Mouse (Mus musculus) adrenal gland, postnatal 4 days (tissue): ENCODE results near the gene Gm44805. TPM values are rescaled to one million over a fixed set of nuclear protein-coding genes. Genes with fewer than 3 reads are reported as not detected.

Experiments
- DNase-seq, 2 experiments: peaks; one replicate each; pipeline ENCODE4 v3.0.0; 2021 to 2022; ENCODE audit warnings: low spot score in 2 of 2, mixed read lengths in 2 of 2
- long read RNA-seq, 2 experiments: library from polyadenylated mRNA; stranded (forward); transcript quantifications; one replicate each; pipeline ENCODE4 v2.0.0; 2021
- total RNA-seq, 2 experiments: library from RNA; stranded (reverse); gene quantifications; 2 replicates each; pipeline ENCODE4 v1.2.3; 2021

Gm44805 gene
- total RNA-seq = 1 to 10 TPM; 3.2 to 9.1 TPM
- long read RNA-seq, experiment 1, partial matches to known transcripts = 6 of 11 reads
- long read RNA-seq, experiment 1, other reads (novel, unspliced or antisense) = 4 of 11 reads
- long read RNA-seq, experiment 2 = 0 reads

DNA sequence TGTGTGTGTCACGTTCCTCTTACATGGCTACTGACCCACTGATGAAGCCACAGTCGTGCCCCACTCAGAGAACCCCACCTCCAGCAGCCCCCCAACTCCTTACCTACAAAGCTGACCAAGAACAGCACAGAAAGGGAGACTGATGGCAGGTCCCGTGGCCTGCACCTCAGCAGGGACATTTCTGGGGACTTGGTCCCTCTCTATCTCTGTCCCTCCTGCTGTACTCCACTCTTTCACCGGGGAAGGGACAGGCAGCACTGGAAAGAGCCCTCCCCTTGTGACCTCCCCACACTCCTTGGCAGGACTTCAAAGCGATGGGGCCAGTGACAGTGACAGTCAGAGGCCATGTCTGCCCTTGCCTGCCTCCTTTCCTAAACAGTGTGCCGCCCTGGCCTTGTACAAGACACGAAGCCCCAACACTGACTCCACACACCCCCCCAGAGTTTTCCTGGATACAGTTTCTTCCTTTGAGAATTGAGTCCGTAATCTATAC is at the start of gene Gm44805, which contains the start of gene Apoc4:
Gene Gm44805, minus strand, starts transcription at position 222 of the 493 bp plus-strand sequence.
Gene Apoc4, minus strand, starts transcription at position 278 of the 493 bp plus-strand sequence.
- DNase-seq = peak in 1 of 2 experiments; percentile 74

DNA sequence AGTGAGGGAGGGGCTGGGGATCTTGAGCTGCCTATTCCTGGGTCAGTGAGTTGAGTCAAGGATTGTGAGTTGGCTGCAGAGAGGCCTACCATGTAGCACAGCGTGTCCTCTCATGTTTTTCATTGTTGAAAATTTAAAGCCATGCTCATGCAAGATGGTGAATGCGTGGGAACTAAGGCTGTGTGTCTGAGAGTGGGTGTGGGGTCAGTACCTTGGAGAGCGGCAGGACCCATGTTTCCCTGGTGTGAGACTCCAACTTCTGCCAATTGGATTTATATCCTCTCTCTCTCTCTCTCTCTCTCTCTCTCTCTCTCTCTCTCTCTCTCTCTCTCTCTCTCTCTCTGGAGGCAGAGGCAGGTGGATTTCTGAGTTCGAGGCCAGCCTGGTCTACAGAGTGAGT is 45.3 kb upstream of the Gm44805 start:
- no peak for DNase-seq

DNA sequence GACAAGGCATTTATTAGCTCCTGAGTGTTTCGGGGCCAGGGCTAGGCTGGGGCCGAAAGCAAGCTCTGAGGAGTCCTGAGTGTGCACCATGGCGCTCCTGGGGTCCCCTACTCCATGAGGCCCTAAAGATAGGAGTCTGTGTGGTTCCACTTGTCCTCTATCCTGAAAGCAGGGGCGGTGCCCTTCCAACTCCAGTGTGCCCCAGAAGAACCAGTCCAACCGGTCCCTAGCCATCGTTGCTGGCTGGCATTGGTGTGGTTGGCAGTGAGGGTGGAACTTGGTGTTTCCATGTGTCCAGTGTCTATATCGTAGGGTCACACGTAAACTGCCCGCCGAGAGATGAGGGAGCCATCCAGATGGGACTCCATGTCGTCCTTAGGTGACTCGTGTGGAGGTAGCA is 42.9 kb upstream of the Gm44805 start:
- DNase-seq = no peak

DNA sequence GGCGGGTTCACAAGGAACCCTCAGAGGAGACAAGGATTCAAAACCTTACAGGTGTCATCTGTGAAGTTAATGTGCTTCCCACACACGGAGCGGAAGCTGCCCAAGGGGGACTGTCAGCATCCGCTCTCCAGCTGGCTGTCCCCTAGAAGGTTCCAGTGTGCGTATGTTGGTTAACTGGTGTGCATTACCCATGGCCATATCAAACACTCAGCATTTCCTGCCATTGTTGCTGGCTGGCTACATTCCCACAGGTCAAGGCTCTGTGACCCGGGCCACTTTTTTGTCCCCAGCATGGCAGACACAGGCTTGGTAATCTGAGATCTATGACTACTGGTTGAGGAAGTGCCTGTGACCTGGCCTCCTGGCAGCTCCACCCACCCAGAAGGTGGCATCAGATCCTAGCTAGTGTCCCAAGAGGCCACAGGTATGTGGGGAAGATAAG is 41.6 kb upstream of the Gm44805 start:
- no peak for DNase-seq

DNA sequence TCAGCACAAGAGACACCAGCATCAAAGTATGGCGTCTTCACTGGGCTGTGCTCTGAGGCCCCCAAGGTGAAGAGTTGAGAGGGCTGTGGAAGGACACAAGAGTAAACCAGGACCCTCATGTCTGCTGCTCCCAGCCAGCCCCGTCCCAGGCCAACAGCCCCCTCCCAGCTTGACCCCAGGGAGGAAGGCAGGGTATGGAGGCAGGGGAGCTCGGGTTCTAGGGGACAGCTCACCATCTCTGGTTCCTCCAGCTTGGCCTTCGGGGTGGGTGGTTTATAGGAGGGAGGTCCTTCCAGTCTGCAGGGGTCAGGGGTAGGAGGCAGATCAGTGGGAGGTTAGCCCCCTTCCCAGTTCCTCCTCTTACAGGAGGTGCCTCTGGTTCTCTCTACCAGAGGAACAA is 38.0 kb upstream of the Gm44805 start:
- no peak for DNase-seq

DNA sequence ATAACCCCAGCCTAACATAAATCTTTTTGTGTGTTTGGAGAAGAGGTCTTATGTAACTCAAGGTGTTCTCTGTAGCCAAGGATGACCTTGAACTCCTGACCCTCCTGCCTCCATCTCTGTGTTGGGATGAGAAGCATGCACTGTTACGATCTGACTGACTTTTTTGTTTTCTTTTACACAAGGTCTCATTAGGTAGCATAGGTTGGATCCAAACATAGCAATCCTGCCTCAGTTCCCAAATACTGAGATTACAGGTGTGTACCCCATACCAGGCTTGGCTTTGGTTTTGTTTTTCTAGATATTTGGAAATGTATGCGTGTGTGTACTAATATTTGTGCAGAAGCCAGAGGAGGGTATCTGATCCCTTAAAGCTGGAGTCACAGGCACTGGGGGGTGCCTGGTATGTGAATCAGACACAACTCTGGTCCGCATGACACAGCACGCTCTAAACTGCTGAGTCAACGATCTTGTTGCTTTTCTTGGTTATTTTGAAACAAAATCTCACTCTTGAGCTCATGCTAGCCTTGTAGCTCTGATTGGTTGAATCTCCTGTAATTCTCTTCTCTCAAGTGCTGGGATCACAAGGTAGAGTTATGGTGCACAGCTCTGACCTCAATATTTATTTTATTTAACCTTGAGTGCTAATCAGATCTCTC is 37.2 kb upstream of the Gm44805 start:
- DNase-seq = no peak

DNA sequence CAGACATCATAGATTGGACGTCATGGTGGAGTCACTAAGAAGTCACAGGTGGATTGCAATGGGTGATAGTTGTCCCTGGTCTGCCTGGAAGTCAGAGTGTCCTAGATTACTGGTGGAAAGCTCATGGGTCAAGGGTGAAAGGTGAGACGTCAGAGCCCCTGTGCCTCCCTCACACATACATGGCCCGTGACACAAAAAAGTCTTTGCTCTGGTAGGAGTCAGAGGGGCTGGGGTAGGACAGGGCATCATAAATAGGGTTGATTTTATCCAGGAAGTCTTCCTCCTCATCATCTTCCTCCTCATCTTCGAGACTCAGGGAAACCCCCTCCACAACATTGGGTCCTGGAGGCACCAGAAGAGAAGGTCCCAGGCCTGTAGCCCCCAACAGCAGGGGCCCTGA is 36.1 kb upstream of the Gm44805 start:
- DNase-seq = no peak

DNA sequence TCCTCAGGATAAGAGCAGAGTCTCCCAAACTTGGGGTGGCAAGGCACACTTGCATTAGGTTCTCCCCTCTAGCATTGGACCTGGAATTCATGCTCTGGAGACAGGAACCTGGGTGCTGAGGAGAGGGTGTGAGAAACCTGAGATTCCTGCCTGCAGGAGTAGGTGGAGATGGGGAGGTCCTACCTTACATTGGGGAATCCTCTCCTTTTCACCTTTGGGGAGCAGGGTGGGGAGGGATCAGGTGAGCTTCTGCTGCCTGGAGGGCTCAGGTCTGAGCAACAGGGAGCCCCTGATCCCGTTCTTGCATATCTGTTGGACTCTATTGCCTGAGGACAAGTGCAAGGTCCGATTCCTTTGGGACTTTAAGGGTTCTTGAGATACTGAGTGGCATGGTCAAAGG is 35.6 kb upstream of the Gm44805 start:
- DNase-seq = no peak

DNA sequence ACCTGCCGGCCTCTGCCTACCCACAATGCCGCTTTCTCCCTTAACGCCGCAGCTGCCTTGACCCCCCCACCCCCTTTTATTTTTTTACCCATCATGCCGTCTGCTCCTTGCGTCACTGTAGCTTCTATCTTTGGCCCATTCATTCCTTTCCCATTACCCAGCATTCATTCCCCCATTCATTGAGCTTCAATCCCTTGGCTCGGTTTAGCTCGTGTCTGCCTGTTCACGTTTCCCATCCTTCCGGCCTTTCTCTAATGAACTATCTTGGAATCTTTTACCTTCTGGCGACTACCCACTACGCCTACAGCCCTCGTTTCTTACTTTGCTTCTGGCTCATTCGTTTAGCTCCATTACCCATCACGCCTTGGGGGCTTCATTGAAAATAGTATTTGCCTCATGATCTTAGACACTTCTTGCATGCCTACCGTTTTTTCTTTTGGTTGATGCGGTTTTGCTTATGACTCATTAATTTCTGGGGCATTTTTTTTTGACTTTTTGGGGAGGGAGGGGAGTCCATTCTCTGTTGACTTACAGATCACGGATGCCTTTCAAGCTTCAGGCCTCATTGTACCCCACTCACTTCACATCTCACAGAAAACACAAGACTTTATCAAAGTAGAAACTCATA is 34.9 kb upstream of the Gm44805 start:
- no peak for DNase-seq

DNA sequence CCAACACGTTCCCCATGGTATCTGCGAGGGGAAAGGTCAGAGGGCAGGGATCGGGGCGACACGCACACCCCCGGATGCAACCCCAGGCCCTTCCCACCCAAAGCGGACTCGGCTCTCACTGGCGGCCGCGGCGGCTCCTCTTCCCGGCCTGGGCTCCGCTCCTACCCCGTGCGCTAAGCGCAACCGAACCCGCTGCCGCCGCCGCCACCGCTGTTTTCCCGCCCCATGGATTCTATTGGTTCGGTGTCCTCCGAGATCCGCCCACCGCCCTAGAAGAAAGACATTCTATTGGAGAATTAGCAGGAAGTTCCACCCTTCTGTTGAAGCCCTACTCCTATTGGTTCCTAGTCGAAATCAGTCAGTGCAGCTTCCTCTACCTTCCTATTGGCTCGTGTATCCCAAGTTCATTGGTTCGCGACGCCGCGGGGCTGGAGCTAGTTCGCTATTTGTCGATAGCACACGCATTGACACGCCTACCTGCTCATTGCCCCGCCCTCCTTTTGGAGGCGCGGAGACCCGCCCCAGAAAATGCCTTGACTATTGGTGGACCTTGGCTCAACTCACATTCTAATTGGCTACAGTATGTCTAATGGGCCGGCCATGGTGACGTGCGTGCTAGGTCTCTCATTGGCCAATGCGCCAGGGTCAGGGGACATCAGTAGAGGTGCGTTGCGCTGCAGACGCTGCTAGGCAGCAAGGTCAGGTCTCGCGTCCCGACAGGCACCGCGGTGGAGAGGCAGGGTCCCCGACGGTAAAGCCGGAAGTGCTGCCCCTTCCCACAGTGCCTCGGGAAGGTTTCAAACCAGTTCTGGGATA is 34.2 kb upstream of the Gm44805 start, which contains the start of gene Tomm40:
Gene Tomm40, minus strand, starts transcription at position 200 of the 816 bp plus-strand sequence.
- peak; percentile 81 to 98 for DNase-seq

DNA sequence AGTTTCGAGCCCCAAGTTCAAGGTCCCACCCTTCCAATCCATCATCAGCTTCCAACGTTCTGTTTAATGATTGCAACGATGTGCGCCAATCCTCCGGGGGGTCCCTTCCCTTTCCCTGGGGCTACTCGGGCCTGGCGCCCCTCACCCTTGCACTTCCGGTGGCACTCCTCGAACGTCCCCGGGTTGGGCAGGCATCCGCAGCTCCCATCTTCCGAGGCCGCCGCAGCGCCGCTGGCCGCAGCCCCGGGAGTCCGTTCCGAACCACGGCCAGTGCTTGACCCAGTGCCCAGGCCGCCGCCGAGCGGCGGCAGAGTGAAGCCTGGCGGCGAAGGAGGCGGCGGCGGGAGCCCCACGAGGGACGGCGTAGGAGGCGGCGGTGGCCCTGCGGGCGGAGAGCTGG is 33.6 kb upstream of the Gm44805 start:
- no peak for DNase-seq

DNA sequence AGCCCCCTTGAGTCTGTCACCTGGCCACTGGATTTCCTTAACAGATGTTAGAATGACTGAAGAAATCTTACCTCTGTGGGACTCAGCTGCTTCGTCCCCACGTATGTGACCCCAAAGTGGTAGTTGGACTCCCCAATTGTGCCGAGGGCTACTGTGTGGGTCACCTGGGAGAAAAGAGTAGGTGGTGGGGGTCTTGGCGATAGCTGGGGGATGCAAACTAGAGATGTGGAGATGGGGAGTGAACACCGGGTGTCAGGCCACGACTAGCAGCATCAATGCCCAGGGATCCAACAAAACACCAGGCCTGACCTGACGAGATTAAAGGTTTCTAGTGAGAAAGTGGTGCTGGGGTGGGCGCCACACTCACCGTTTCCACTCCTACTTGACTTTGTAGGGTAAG is 32.4 kb upstream of the Gm44805 start:
- DNase-seq = no peak

DNA sequence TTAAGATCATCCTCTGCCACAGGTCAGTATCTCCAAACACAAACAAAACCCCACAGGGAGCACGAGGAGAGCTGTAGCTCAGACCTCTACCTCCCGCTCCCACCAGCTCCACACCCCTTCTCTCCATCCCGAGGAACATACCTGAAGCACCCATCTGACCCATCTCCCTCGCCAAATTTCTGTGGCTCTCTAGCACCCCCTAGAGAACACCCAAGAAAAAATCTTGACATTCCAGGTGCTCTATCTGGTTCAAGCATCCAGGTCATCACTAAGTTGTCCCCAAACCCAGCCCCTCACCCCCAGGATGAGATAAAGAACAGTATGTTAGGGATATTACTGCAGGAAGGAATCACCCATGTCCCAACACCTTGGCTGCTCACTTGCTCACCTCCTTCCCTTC is 32.0 kb upstream of the Gm44805 start:
- DNase-seq = no peak

DNA sequence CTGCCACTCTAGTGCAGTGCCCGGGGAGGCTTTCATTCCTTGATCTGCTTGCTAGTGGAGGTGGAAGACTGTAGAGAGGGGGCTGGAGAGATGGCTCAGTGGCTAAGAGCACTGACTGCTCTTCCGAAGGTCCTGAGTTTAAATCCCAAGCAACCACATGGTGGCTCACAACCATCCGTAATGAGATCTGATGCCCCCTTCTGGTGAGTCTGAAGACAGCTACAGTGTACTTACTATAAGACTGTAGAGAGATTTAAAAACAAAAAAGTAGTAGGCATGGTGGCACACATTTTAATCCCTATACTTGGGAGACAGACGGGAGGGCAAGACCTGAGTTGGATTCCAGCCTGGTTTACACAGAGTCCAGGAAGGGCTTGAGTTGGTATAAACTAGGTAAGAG is 31.2 kb upstream of the Gm44805 start:
- DNase-seq = no peak

DNA sequence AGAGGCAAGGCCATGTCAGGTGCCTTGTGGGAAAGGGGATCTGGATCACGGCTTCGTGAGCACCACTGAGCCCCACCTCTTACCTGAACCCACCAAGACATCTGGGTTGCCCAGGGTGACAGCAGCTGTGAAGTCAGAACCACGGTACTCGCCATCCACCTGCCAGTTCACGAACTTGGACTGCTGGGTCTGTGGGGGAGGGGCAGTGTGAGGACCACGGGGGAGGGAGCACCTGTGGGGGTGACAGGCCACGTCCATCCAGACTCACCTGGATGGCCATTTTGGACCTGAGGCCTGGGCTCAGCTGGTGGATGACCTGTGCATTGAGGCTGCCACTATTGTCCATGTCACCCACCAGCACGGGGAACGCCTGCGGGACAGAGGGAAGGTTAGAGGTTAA is 29.4 kb upstream of the Gm44805 start:
- DNase-seq = no peak

DNA sequence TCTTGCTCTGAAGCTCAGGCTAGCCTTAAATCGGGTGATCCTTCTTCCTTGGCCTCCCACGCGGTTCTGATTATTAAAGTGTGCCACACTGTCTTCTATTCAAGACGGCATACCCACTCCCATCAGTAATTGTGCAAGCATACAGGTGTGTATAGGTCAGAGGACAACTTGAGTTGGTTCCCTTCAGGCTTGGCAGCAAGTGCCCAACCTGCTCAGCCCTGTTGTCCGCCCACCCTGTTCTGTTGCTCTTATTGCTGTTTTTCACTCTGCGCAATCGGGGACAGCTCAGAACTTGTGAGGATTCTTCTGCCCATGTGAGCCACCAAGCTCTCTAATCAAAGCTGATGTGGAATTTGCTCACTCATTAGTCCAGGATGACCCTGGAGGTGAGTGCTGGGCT is 24.0 kb upstream of the Gm44805 start:
- DNase-seq = no peak

DNA sequence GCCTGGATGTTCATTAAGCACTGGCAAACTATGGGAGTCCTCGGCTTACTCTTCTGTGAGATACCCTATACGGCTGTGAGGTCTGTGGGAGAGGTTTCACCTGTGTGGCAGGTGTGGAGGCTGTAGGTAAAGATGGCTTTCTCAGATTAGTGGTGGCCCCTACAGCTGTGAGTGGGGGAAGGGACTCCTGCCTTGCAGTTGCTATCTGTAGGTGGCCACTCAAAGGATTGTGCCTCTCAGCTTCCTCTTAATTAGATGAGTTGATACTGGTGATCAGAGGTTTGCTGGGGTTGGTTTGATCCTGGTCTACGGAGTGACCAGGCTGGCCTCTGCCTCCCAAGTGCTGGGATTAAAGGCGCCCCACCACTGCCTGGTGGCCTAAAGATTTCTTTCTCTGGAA is 23.3 kb upstream of the Gm44805 start:
- DNase-seq = no peak

DNA sequence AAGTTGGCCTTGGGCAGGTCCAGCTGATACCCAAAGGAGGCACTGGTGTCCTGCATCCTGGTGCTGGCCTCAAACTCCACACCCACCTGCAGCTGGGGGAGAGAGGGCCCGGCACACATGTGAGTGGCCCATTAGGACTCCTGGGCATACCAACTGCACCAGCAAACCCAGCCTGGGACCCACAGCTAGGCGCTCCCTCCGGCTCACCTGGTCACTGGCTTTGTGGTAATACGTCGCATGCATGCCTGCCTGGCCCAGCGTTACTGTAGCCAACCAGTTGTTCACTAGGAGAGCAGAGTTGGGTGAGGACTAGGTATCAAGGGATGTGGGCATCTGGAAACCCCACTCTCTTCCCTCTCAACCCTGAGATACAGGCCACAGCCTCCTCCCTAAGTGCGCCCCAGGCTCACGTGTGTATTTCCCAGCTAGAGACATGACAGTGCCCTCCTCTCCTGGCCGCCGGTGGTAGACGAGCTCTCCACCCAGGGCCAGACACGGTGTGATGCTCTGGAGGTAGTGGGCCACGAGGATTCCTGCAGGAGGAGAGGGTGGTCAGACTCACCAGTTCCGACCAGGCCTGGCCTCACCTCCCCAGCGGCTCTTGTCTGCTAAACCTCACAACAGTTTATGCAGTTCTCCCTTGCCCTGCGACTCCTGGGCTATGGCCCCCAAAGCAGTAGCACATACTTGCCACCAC is 21.8 kb upstream of the Gm44805 start:
- DNase-seq = no peak

DNA sequence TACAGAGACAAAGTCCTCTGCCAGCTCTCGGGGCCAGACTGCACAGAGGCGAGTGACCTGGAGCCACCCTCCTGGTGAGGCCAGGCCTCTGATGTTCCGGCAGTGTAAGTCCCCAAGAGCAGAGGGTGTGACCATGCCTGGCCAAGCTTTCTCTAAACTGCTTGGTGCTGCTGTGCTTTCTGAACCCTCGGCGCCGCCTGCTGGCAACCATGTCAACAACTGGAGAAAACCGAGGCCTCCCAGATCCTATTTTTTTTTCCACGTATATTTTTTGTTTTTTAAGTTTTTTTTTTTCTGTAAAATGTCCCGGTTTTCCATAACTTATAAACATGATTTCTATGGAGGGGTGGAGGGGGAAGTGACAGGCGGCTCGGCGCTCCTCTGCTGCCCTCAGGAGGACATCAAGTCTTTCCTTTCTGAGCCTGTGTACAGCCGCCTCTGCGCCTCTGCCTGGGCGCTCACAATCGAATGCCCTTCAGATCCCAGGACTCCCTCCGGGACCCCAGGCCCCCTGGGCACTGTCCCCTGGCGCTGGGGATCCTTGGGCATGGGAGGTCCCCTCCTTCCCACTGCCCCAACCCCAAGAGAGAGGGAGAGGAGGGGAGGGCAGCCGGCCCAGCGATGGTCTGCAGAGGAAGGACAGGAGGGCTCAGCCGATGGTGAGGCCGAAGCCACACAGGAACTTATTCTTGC is 20.0 kb upstream of the Gm44805 start:
- DNase-seq = peak in 1 of 2 experiments; percentile 65

DNA sequence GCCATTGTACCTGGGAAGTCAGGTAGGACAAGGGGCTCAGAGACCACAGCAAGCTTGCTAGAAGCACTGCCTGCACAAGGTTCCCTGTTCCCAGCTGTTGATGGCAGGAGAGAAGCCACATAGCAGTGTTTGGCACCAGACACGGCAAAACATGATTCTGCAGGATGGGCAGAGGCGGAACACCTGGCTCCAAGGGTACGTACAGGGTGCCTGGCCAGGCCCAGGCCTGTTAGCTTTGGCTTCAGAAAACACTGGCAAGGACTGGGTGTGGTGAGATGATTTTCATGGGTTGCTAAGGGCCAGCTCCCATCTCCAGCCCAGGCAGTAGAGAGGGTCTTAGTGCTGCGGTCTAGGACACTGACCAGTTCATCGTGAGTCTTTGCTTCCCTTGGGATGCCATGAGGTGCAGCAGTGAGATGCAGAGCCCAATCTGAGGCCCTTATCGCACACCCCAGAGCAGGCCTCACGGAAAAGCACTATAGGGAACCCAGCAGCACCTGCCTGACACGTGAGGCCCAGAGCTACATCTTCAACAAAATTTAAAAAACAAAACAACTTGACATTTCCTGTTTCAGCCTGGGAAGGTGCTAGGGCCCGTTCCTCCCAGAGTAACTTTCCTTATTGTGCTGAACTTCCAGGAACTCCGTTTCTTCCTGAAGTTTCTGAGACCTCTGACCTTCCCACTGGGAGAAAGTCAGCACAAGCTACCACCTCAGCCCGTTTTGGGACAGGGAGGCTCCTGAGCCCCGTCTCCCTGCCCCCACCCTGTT is 19.3 kb upstream of the Gm44805 start:
- no peak for DNase-seq
